Mouse (Mus musculus) lung, postnatal 10 days (tissue): ENCODE measurements around the gene Nudc.
A peak's percentile ranks its signal among the peaks of the same experiment; 100 is the strongest.

Experiments used
- DNase-seq: peaks from one replicate; pipeline ENCODE4 v3.0.0; 2021

Nudc gene

GRCm38 (mm10) chr4:133488619-133489392 lies 57.0 kb downstream of the Nudc start:
- DNase-seq = no peak

GRCm38 (mm10) chr4:133486673-133487357 lies 59.0 kb downstream of the Nudc start:
- DNase-seq = no peak

GRCm38 (mm10) chr4:133485691-133486425 lies 59.9 kb downstream of the Nudc start:
- no peak for DNase-seq

- peak; percentile 80 for DNase-seq
These were observed 61.4 kb downstream of the Nudc start for GRCm38 (mm10) chr4:133484266-133485025.
